Mouse (Mus musculus) limb, embryonic 10.5 days (tissue): ENCODE measurements around the gene Ncoa5. TPM values are rescaled to one million over a fixed set of nuclear protein-coding genes. Genes with fewer than 3 reads are reported as not detected.
A peak's percentile ranks its signal among the peaks of the same experiment; 100 is the strongest.

Experiments
- DNase-seq: peaks from one replicate; pipeline ENCODE4 v3.0.0-alpha.2; 2017; ENCODE audit warnings: low spot score
- H3K27ac ChIP-seq: fragments of 300-500 bp; sonication (generic); 2 replicates; pipeline ENCODE4 v1.5.1; 2016; ENCODE audit warnings: mild to moderate bottlenecking
- H3K27me3 ChIP-seq: fragments of 300-500 bp; sonication (generic); 2 replicates; pipeline ENCODE4 v1.6.1; 2016; ENCODE audit warnings: low read depth, mild to moderate bottlenecking; ENCODE audit not compliant: poor library complexity, severe bottlenecking
- H3K36me3 ChIP-seq: fragments of 300-500 bp; sonication (generic); 2 replicates; pipeline ENCODE4 v1.6.1; 2016; ENCODE audit warnings: mild to moderate bottlenecking, moderate library complexity
- H3K4me1 ChIP-seq: fragments of 300-500 bp; sonication (generic); 2 replicates; pipeline ENCODE4 v1.6.1; 2016
- H3K4me3 ChIP-seq: fragments of 300-500 bp; sonication (generic); 2 replicates; pipeline ENCODE4 v1.5.1; 2016; ENCODE audit warnings: mild to moderate bottlenecking, moderate library complexity
- H3K9me3 ChIP-seq: fragments of 300-500 bp; sonication (generic); replicated peaks from 2 replicates; pipeline ENCODE4 v1.6.1; 2016; ENCODE audit warnings: mild to moderate bottlenecking
- WGBS: fragments of 180-500 bp; shearing (Covaris S2); methylation state at CpG from one replicate; pipeline ENCODE4 v1.1.7; 2016; 5-methylcytosine and 5-hydroxymethylcytosine counted together
- polyA plus RNA-seq: library from polyadenylated mRNA; unstranded; fragments of >200 nt; fragmentation: Nextera tagmentation; extraction: Ambion mirVana; gene quantifications from 2 replicates; pipeline ENCODE4 v1.2.1, GENCODE M21; 2016

Gene Ncoa5
- polyA plus RNA-seq, 1 experiment from 2014 or later, result 105 TPM

GRCm38 (mm10) chr2:164960716-164961441, 73.8 kb downstream of the Ncoa5 start, which contains the start of gene Slc12a5:
TSS of gene Slc12a5 (plus strand) at chr2:164960802.
- peaks cover 50% of the 10 kb centered on the region for H3K27me3 ChIP-seq

GRCm38 (mm10) chr2:164957548-164958315, 76.9 kb downstream of the Ncoa5 start:
- Histone ChIP-seq H3K27ac (no peak overlapping the region), H3K27me3 (peaks cover 44% of the 10 kb centered on the region), H3K4me3 (no peak overlapping the region), H3K4me1 (peaks cover 29% of the 10 kb centered on the region), H3K36me3 (no peaks in the 10 kb centered on the region), H3K9me3 (no peaks in the 10 kb centered on the region)
- DNase-seq, result no peak
- WGBS, result 76% methylated on average over 9 of the region's 9 CpGs

More at GRCm38 (mm10) chr2:164960716-164961441, 73.8 kb downstream of the Ncoa5 start, which contains the start of gene Slc12a5:
- DNase-seq, result peak; percentile 90
- Histone ChIP-seq H3K4me1 (peaks cover 21% of the 10 kb centered on the region), H3K4me3 (peak within 1 kb of the TSS; percentile 73), H3K9me3 (no peaks in the 10 kb centered on the region), H3K36me3 (no peaks in the 10 kb centered on the region), H3K27ac (peak within 1 kb of the TSS; percentile 87)
- WGBS, result under 1% methylated on average over 53 of the region's 54 CpGs

- no peak overlapping the region for H3K27ac ChIP-seq
- no peaks in the 10 kb centered on the region for H3K36me3 ChIP-seq
- no peak for DNase-seq
- H3K9me3 ChIP-seq, result no peaks in the 10 kb centered on the region
- WGBS, result 60% methylated on average over 5 of the region's 5 CpGs
- peaks cover 53% of the 10 kb centered on the region for H3K27me3 ChIP-seq
- peaks cover 22% of the 10 kb centered on the region for H3K4me1 ChIP-seq
- H3K4me3 ChIP-seq, result no peak overlapping the region
Observed at GRCm38 (mm10) chr2:164956195-164956594, 78.5 kb downstream of the Ncoa5 start.

GRCm38 (mm10) chr2:164955725-164956124, 78.9 kb downstream of the Ncoa5 start:
- no peaks in the 10 kb centered on the region for H3K36me3 ChIP-seq
- DNase-seq, result no peak
- H3K4me3 ChIP-seq, result no peak overlapping the region
- 74% methylated on average over 4 of the region's 4 CpGs for WGBS
- no peak overlapping the region for H3K27ac ChIP-seq
- H3K27me3 ChIP-seq, result peaks cover 58% of the 10 kb centered on the region
- H3K9me3 ChIP-seq, result no peaks in the 10 kb centered on the region
- H3K4me1 ChIP-seq, result peaks cover 17% of the 10 kb centered on the region

GRCm38 (mm10) chr2:164953224-164953623, 81.4 kb downstream of the Ncoa5 start:
- Histone ChIP-seq H3K27me3 (peaks cover 83% of the 10 kb centered on the region), H3K27ac (no peak overlapping the region), H3K9me3 (no peaks in the 10 kb centered on the region), H3K4me3 (no peak overlapping the region), H3K4me1 (peaks cover 26% of the 10 kb centered on the region), H3K36me3 (no peaks in the 10 kb centered on the region)
- 2% methylated on average over 21 of the region's 21 CpGs for WGBS
- DNase-seq, result peak; percentile 92

GRCm38 (mm10) chr2:164952448-164952847, 82.2 kb downstream of the Ncoa5 start:
- no peak for DNase-seq
- H3K4me1 ChIP-seq, result peaks cover 33% of the 10 kb centered on the region
- H3K36me3 ChIP-seq, result no peaks in the 10 kb centered on the region
- 43% methylated on average over 13 of the region's 13 CpGs for WGBS
- no peak overlapping the region for H3K4me3 ChIP-seq
- H3K27ac ChIP-seq, result no peak overlapping the region
- H3K27me3 ChIP-seq, result peaks cover 90% of the 10 kb centered on the region
- no peaks in the 10 kb centered on the region for H3K9me3 ChIP-seq

DNA sequence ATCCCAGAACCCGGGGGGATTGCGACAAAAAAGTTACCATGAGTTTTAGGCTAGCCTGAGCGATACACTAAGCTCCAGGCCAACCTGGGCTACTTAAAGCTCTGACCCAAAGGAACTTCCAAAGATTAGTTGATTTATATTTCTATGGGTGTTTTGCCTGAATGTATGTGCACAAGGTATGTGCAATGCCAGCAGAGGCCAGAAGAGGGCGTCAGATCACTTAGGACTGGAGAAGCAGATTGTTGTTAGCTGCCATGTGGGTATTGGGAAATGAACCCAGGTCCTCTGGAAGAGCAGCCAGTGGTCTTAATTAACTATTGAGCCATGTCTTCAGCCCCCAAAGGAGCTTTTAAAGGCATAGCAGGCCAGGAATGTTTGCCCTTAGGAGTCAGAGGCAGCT, 82.9 kb downstream of the Ncoa5 start:
- peaks cover 91% of the 10 kb centered on the region for H3K27me3 ChIP-seq
- no peaks in the 10 kb centered on the region for H3K36me3 ChIP-seq
- no peak for DNase-seq
- no peak overlapping the region for H3K4me3 ChIP-seq
- peaks cover 33% of the 10 kb centered on the region for H3K4me1 ChIP-seq
- H3K9me3 ChIP-seq, result no peaks in the 10 kb centered on the region
- 82% methylated on average over 4 of the region's 4 CpGs for WGBS
- no peak overlapping the region for H3K27ac ChIP-seq

DNA sequence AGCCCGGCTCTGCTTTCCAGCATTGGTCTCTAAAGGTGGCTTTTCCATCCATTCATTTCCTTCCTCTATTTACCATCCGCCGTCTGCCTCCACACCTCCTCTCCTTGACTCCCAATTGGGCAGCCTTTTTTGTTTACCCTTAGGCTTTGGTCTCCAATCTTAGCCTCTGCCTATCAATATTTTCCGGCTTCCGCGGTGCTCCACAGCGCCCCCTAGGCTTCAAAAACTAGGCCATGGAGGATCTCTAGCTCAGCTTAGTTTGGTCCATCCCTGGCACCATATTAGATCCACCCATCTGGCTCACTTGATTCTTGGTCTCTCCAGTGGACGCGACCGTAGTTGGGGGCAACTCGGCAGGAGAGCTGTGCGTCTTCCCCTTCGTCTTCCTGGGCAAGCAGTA, 84.2 kb downstream of the Ncoa5 start:
- Histone ChIP-seq H3K27ac (no peak overlapping the region), H3K9me3 (no peaks in the 10 kb centered on the region), H3K36me3 (no peaks in the 10 kb centered on the region), H3K4me3 (no peak overlapping the region), H3K27me3 (peaks cover 90% of the 10 kb centered on the region), H3K4me1 (peaks cover 33% of the 10 kb centered on the region)
- 28% methylated on average over 13 of the region's 13 CpGs for WGBS
- no peak for DNase-seq

Other genes starting within 250 kb of the Ncoa5 start
- gene Snx21, start 249.0 kb downstream of the Ncoa5 start, polyA plus RNA-seq, result 9.0 and 12.2 TPM in 2 replicates
- 14.7 and 18.4 TPM in 2 replicates for gene Acot8, start 230.0 kb downstream of the Ncoa5 start, polyA plus RNA-seq
- gene Zswim3, start 229.8 kb downstream of the Ncoa5 start, polyA plus RNA-seq, result 9.1 and 9.9 TPM in 2 replicates
- 24.3 and 24.6 TPM in 2 replicates for gene Zswim1, start 212.2 kb downstream of the Ncoa5 start, polyA plus RNA-seq
- 0.36 TPM in 1 of 2 replicates, not detected in the other for gene Spata25, start 206.3 kb downstream of the Ncoa5 start, polyA plus RNA-seq
- gene Ctsa, start 202.0 kb downstream of the Ncoa5 start, polyA plus RNA-seq, result 93.0 and 105 TPM in 2 replicates
- 4.0 and 6.9 TPM in 2 replicates for gene Neurl2, start 201.4 kb downstream of the Ncoa5 start, polyA plus RNA-seq
- gene Pltp, start 177.2 kb downstream of the Ncoa5 start, polyA plus RNA-seq, result 20.2 and 24.9 TPM in 2 replicates
- gene Pcif1, start 155.6 kb downstream of the Ncoa5 start, polyA plus RNA-seq, result 73.7 and 86.7 TPM in 2 replicates
- gene Zfp335, start 123.1 kb downstream of the Ncoa5 start, polyA plus RNA-seq, result 18.0 and 21.3 TPM in 2 replicates
- 0.31 and 0.33 TPM in 2 replicates for gene Mmp9, start 94.1 kb downstream of the Ncoa5 start, polyA plus RNA-seq
- 0.83 and 1.0 TPM in 2 replicates for gene Slc12a5, start 74.1 kb downstream of the Ncoa5 start, polyA plus RNA-seq
- gene Cd40, start 20.8 kb upstream of the Ncoa5 start, polyA plus RNA-seq, result 10.5 and 11.5 TPM in 2 replicates
- gene 1700025C18Rik, start 55.9 kb upstream of the Ncoa5 start, polyA plus RNA-seq, result not detected in 2 replicates
- gene Cdh22, start 200.0 kb upstream of the Ncoa5 start, polyA plus RNA-seq, result 0.46 and 0.94 TPM in 2 replicates